In genomic region chr9:67633026-67633741, GRCm38 (mm10) we compare ENCODE assay signal across 8 mouse cellular contexts.
DNase-seq lines count a peak whose midpoint lies in the region; ATAC-seq and TF ChIP-seq lines count a peak whose summit lies in the region.

No protein-coding gene starts in this region.

- POLR2A ChIA-PET in Patski (lab: Charles Lee), result interaction anchor here (0.6 to 2.1 kb wide), 8 partner anchors 16 to 255 kb away, joined by 3 to 6 read pairs (median 4); no protein-coding TSS in a partner anchor

- peaks cover 5% of the 10 kb centered on the region; the same call in 1 of the 2 replicates for H3K4me1 ChIP-seq in cerebellum, adult 2 months (ENCODE audit: control insufficient read depth, insufficient read depth, low read length)
- H3K4me1 ChIP-seq in hindbrain, embryonic 12.5 days, result peaks cover 15% of the 10 kb centered on the region

- no peak for TF ChIP-seq CTCF in Patski (IDR thresholded peaks at IDR 0.05)
- TF ChIP-seq CTCF in cerebellum, adult 2 months (IDR thresholded peaks at IDR 0.05; ENCODE audit: borderline replicate concordance, insufficient read depth, low read depth, low read length), result no peak

- in situ Hi-C loops in Patski (cut with MboI; ENCODE audit: low pct_unique_long_range_greater_than_20kb), result no loop called here

- CTCF ChIA-PET in Patski (lab: Charles Lee), result interaction anchor here (0.8 to 1.6 kb wide), 6 partner anchors 11 to 157 kb away, joined by 3 read pairs; no protein-coding TSS in a partner anchor

- no peak for DNase-seq in Patski (ENCODE audit: low read depth, low spot score)
- DNase-seq in cerebellum, adult 2 months, result peak; percentile 39 to 55
- DNase-seq in frontal cortex, postnatal 10 days (ENCODE audit: low spot score in 2 of 2), result peak; percentile 13 to 40
- peak; percentile 34 to 40 for DNase-seq in layer of hippocampus, postnatal 36 days
- peak; percentile 49 to 53 for DNase-seq in lung, postnatal 4 days
- peak; percentile 38 for DNase-seq in right cerebral cortex, postnatal 4 days

- peak overlapping the region; percentile 83 for H3K9ac ChIP-seq in hindbrain, embryonic 12.5 days

- H3K4me2 ChIP-seq in hindbrain, embryonic 12.5 days (replicated peaks), result peak overlapping the region; percentile 97

- H3K36me3 ChIP-seq in hindbrain, embryonic 12.5 days, result no peaks in the 10 kb centered on the region

- H3K27ac ChIP-seq in cerebellum, adult 2 months (ENCODE audit: insufficient read depth, low read length), result no peak overlapping the region
- H3K27ac ChIP-seq in hindbrain, embryonic 12.5 days, result peak overlapping the region; percentile 86; the same call in 1 of the 2 replicates

- ATAC-seq in Patski, result peak; percentile 37
- peak; percentile 58 for ATAC-seq in hindbrain, embryonic 12.5 days (ENCODE audit: low FRiP score)
- ATAC-seq in inflammation-experienced regulatory T-cells, adult 6 months, result no peak

- H3K4me3 ChIP-seq in cerebellum, adult 2 months (replicated peaks; ENCODE audit: insufficient read depth, low read depth, low read length), result peak overlapping the region; percentile 68
- H3K4me3 ChIP-seq in hindbrain, embryonic 12.5 days, result peak overlapping the region; percentile 85

- H3K27me3 ChIP-seq in Patski, result no peaks in the 10 kb centered on the region
- no peaks in the 10 kb centered on the region for H3K27me3 ChIP-seq in cerebellum, adult 2 months (ENCODE audit: control insufficient read depth, insufficient read depth, low read length)
- H3K27me3 ChIP-seq in hindbrain, embryonic 12.5 days, result peaks cover 28% of the 10 kb centered on the region

- under 1% methylated on average over 50 of the region's 50 CpGs for WGBS in cerebellum, adult 2 months
- under 1% methylated on average over 50 of the region's 50 CpGs for WGBS in hindbrain, embryonic 12.5 days

- TF ChIP-seq POLR2A in cerebellum, adult 2 months (IDR thresholded peaks at IDR 0.05; ENCODE audit: borderline replicate concordance, insufficient read depth, low read length), result no peak

- no peaks in the 10 kb centered on the region for H3K9me3 ChIP-seq in hindbrain, embryonic 12.5 days (replicated peaks)
